ENCODE assay signal across 14 mouse cellular contexts in genomic region chr10:98541062-98541461, GRCm38 (mm10).
"Had no signal": no experiment of that assay in that cellular context is flagged by ENCODE, and none has a peak within 500 bp of the region (broad histone marks: within the 10 kb centered on the region; RNA-seq: fewer than 3 reads in every experiment).

No protein-coding gene starts in this region.

- H3K27me3 ChIP-seq: kidney, embryonic 15.5 days; limb, embryonic 15.5 days; liver, embryonic 12.5 days; megakaryocyte, embryonic 14.5 days; midbrain, embryonic 15.5 days; neural tube, embryonic 12.5 days had no signal

- H3K4me1 ChIP-seq: liver, embryonic 12.5 days; megakaryocyte, embryonic 14.5 days; neural tube, embryonic 12.5 days had no signal

- H3K27ac ChIP-seq: kidney, embryonic 15.5 days; limb, embryonic 15.5 days; liver, embryonic 12.5 days; macrophage; midbrain, embryonic 15.5 days; neural tube, embryonic 12.5 days had no signal

- H3K4me3 ChIP-seq: kidney, embryonic 15.5 days; limb, embryonic 15.5 days; liver, embryonic 12.5 days; megakaryocyte, embryonic 14.5 days; midbrain, embryonic 15.5 days; neural tube, embryonic 12.5 days had no signal

- DNase-seq: kidney, postnatal 14 days; layer of hippocampus, postnatal 36 days; lung, embryonic 14.5 days; lung, postnatal 10 days; spleen, adult 18-20 months; thymus, adult 18-20 months; thymus, postnatal 14 days had no signal
